Mouse (Mus musculus): ENCODE results near the gene Bbs2. TPM values are rescaled to one million over a fixed set of nuclear protein-coding genes. Genes with fewer than 3 reads are reported as not detected.
A peak's percentile ranks its signal among the peaks of the same experiment; 100 is the strongest.

Bbs2 gene
- polyA plus RNA-seq, 1 experiment: 54.9 TPM

- 85% methylated on average over 9 of the region's 9 CpGs for WGBS
- TF ChIP-seq POLR2A (IDR thresholded peaks at IDR 0.05; ENCODE audit: borderline replicate concordance, insufficient read depth, low read length) (no peak), CTCF (IDR thresholded peaks at IDR 0.05; ENCODE audit: borderline replicate concordance, insufficient read depth, low read depth, low read length) (no peak)
Observed at GRCm38 (mm10) chr8:94092848-94093247, 5.9 kb downstream of the Bbs2 start.

GRCm38 (mm10) chr8:94089715-94090114 is 9.0 kb downstream of the Bbs2 start:
- no peak for TF ChIP-seq POLR2A (IDR thresholded peaks at IDR 0.05; ENCODE audit: borderline replicate concordance, insufficient read depth, low read length)
- TF ChIP-seq CTCF (IDR thresholded peaks at IDR 0.05; ENCODE audit: borderline replicate concordance, insufficient read depth, low read depth, low read length): no peak
- Histone ChIP-seq H3K4me3 (replicated peaks; ENCODE audit: insufficient read depth, low read depth, low read length) (no peak overlapping the region), H3K4me1 (ENCODE audit: control insufficient read depth, insufficient read depth, low read length) (no peaks in the 10 kb centered on the region), H3K27ac (ENCODE audit: insufficient read depth, low read length) (no peak overlapping the region), H3K27me3 (ENCODE audit: control insufficient read depth, insufficient read depth, low read length) (no peaks in the 10 kb centered on the region)
- DNase-seq: no peak
- WGBS: 60% methylated on average over 6 of the region's 6 CpGs

More at GRCm38 (mm10) chr8:94092848-94093247, 5.9 kb downstream of the Bbs2 start:
- Histone ChIP-seq H3K27me3 (ENCODE audit: control insufficient read depth, insufficient read depth, low read length) (no peaks in the 10 kb centered on the region), H3K27ac (ENCODE audit: insufficient read depth, low read length) (no peak overlapping the region), H3K4me1 (ENCODE audit: control insufficient read depth, insufficient read depth, low read length) (no peaks in the 10 kb centered on the region), H3K4me3 (replicated peaks; ENCODE audit: insufficient read depth, low read depth, low read length) (no peak overlapping the region)
- DNase-seq: no peak

- H3K4me1 ChIP-seq (ENCODE audit: control insufficient read depth, insufficient read depth, low read length): no peaks in the 10 kb centered on the region
- 80% methylated on average over 9 of the region's 9 CpGs for WGBS
- DNase-seq: no peak
- H3K27ac ChIP-seq (ENCODE audit: insufficient read depth, low read length): no peak overlapping the region
- no peaks in the 10 kb centered on the region for H3K27me3 ChIP-seq (ENCODE audit: control insufficient read depth, insufficient read depth, low read length)
- H3K4me3 ChIP-seq (replicated peaks; ENCODE audit: insufficient read depth, low read depth, low read length): no peak overlapping the region
- TF ChIP-seq CTCF (IDR thresholded peaks at IDR 0.05; ENCODE audit: borderline replicate concordance, insufficient read depth, low read depth, low read length) (no peak), POLR2A (IDR thresholded peaks at IDR 0.05; ENCODE audit: borderline replicate concordance, insufficient read depth, low read length) (no peak)
Observed at GRCm38 (mm10) chr8:94087964-94088363, 10.8 kb downstream of the Bbs2 start.

- no peaks in the 10 kb centered on the region for H3K4me1 ChIP-seq (ENCODE audit: control insufficient read depth, insufficient read depth, low read length)
- WGBS: 66% methylated on average over 12 of the region's 12 CpGs
- H3K4me3 ChIP-seq (replicated peaks; ENCODE audit: insufficient read depth, low read depth, low read length): no peak overlapping the region
- no peak overlapping the region for H3K27ac ChIP-seq (ENCODE audit: insufficient read depth, low read length)
- H3K27me3 ChIP-seq (ENCODE audit: control insufficient read depth, insufficient read depth, low read length): no peaks in the 10 kb centered on the region
- DNase-seq: no peak
- no peak for TF ChIP-seq CTCF (IDR thresholded peaks at IDR 0.05; ENCODE audit: borderline replicate concordance, insufficient read depth, low read depth, low read length)
- no peak for TF ChIP-seq POLR2A (IDR thresholded peaks at IDR 0.05; ENCODE audit: borderline replicate concordance, insufficient read depth, low read length)
Observed at GRCm38 (mm10) chr8:94076461-94077192, 22.1 kb downstream of the Bbs2 start.

- TF ChIP-seq CTCF (IDR thresholded peaks at IDR 0.05; ENCODE audit: borderline replicate concordance, insufficient read depth, low read depth, low read length) (no peak), POLR2A (IDR thresholded peaks at IDR 0.05; ENCODE audit: borderline replicate concordance, insufficient read depth, low read length) (no peak)
- WGBS: 89% methylated on average over 7 of the region's 7 CpGs
- H3K27me3 ChIP-seq (ENCODE audit: control insufficient read depth, insufficient read depth, low read length): no peaks in the 10 kb centered on the region
- H3K4me3 ChIP-seq (replicated peaks; ENCODE audit: insufficient read depth, low read depth, low read length): no peak overlapping the region
- no peak for DNase-seq
- H3K27ac ChIP-seq (ENCODE audit: insufficient read depth, low read length): no peak overlapping the region
- no peaks in the 10 kb centered on the region for H3K4me1 ChIP-seq (ENCODE audit: control insufficient read depth, insufficient read depth, low read length)
Observed at GRCm38 (mm10) chr8:94068793-94069192, 29.9 kb downstream of the Bbs2 start.

- no peaks in the 10 kb centered on the region for H3K27me3 ChIP-seq (ENCODE audit: control insufficient read depth, insufficient read depth, low read length)
- no peak for DNase-seq
- no peak overlapping the region for H3K4me3 ChIP-seq (replicated peaks; ENCODE audit: insufficient read depth, low read depth, low read length)
- H3K27ac ChIP-seq (ENCODE audit: insufficient read depth, low read length): no peak overlapping the region
- 38% methylated on average over 11 of the region's 11 CpGs for WGBS
- TF ChIP-seq CTCF (IDR thresholded peaks at IDR 0.05; ENCODE audit: borderline replicate concordance, insufficient read depth, low read depth, low read length) (no peak), POLR2A (IDR thresholded peaks at IDR 0.05; ENCODE audit: borderline replicate concordance, insufficient read depth, low read length) (no peak)
- no peaks in the 10 kb centered on the region for H3K4me1 ChIP-seq (ENCODE audit: control insufficient read depth, insufficient read depth, low read length)
Observed at GRCm38 (mm10) chr8:94066121-94066863, 32.4 kb downstream of the Bbs2 start.

- 65% methylated on average over 6 of the region's 6 CpGs for WGBS
- H3K4me1 ChIP-seq (ENCODE audit: control insufficient read depth, insufficient read depth, low read length): no peaks in the 10 kb centered on the region
- no peaks in the 10 kb centered on the region for H3K27me3 ChIP-seq (ENCODE audit: control insufficient read depth, insufficient read depth, low read length)
- DNase-seq: peak; percentile 37 to 57
- TF ChIP-seq POLR2A (IDR thresholded peaks at IDR 0.05; ENCODE audit: borderline replicate concordance, insufficient read depth, low read length) (no peak), CTCF (IDR thresholded peaks at IDR 0.05; ENCODE audit: borderline replicate concordance, insufficient read depth, low read depth, low read length) (peak; percentile 55; the same call in 1 of the 2 replicates)
- H3K27ac ChIP-seq (ENCODE audit: insufficient read depth, low read length): no peak overlapping the region
- no peak overlapping the region for H3K4me3 ChIP-seq (replicated peaks; ENCODE audit: insufficient read depth, low read depth, low read length)
Observed at GRCm38 (mm10) chr8:94057157-94057854, 41.4 kb downstream of the Bbs2 start.
